Mouse (Mus musculus): ENCODE results near the gene Clec2d. TPM values are rescaled to one million over a fixed set of nuclear protein-coding genes. Genes with fewer than 3 reads are reported as not detected.

The Clec2d gene
- total and polyA plus RNA-seq, 3 experiments = 0.50 to 2.8 TPM; not detected in 1

Other genes with a start within 250 kb of the Clec2d start
- gene Clec2g, start 246.2 kb upstream of the Clec2d start, total RNA-seq (2012; rRNA removed) = not detected in 2 replicates
- gene Clec2g, start 246.2 kb upstream of the Clec2d start, polyA plus RNA-seq (2012; ENCODE audit: insufficient read depth in 1 of 2, insufficient read length in 2 of 2, low read depth in 1 of 2, low replicate concordance in 2 of 2, missing spikeins in 1 of 2) = under 1 TPM in 1 of 2 experiments, not detected in 1; 0.04 TPM
- 0.16 and 0.27 TPM in 2 replicates for gene Klrb1f, start 134.7 kb upstream of the Clec2d start, total RNA-seq (2012; rRNA removed)
- gene Klrb1f, start 134.7 kb upstream of the Clec2d start, polyA plus RNA-seq (2012; ENCODE audit: insufficient read depth in 1 of 2, insufficient read length in 2 of 2, low read depth in 1 of 2, low replicate concordance in 2 of 2, missing spikeins in 1 of 2) = under 1 TPM in 1 of 2 experiments, not detected in 1; 0.52 TPM
- not detected in 2 replicates for gene Clec2e, start 79.7 kb upstream of the Clec2d start, total RNA-seq (2012; rRNA removed)
- gene Clec2e, start 79.7 kb upstream of the Clec2d start, polyA plus RNA-seq (2012; ENCODE audit: insufficient read depth in 1 of 2, insufficient read length in 2 of 2, low read depth in 1 of 2, low replicate concordance in 2 of 2, missing spikeins in 1 of 2) = not detected
- 0.26 TPM in 1 of 2 replicates, not detected in the other for gene Cd69, start 94.8 kb downstream of the Clec2d start, total RNA-seq (2012; rRNA removed)
- not detected for gene Cd69, start 94.8 kb downstream of the Clec2d start, polyA plus RNA-seq (2012; ENCODE audit: insufficient read depth in 1 of 2, insufficient read length in 2 of 2, low read depth in 1 of 2, low replicate concordance in 2 of 2, missing spikeins in 1 of 2)
- not detected in 2 replicates for gene 4922502D21Rik, start 151.2 kb downstream of the Clec2d start, total RNA-seq (2012; rRNA removed)
- gene 4922502D21Rik, start 151.2 kb downstream of the Clec2d start, polyA plus RNA-seq (2012; ENCODE audit: insufficient read depth in 1 of 2, insufficient read length in 2 of 2, low read depth in 1 of 2, low replicate concordance in 2 of 2, missing spikeins in 1 of 2) = not detected
- not detected in 2 replicates for gene Clec12a, start 162.1 kb downstream of the Clec2d start, total RNA-seq (2012; rRNA removed)
- not detected for gene Clec12a, start 162.1 kb downstream of the Clec2d start, polyA plus RNA-seq (2012; ENCODE audit: insufficient read depth in 1 of 2, insufficient read length in 2 of 2, low read depth in 1 of 2, low replicate concordance in 2 of 2, missing spikeins in 1 of 2)
- not detected in 2 replicates for gene Clec12b, start 205.3 kb downstream of the Clec2d start, total RNA-seq (2012; rRNA removed)
- gene Clec12b, start 205.3 kb downstream of the Clec2d start, polyA plus RNA-seq (2012; ENCODE audit: insufficient read depth in 1 of 2, insufficient read length in 2 of 2, low read depth in 1 of 2, low replicate concordance in 2 of 2, missing spikeins in 1 of 2) = not detected
- gene Clec1b, start 216.7 kb downstream of the Clec2d start, total RNA-seq (2012; rRNA removed) = not detected in 2 replicates
- gene Clec1b, start 216.7 kb downstream of the Clec2d start, polyA plus RNA-seq (2012; ENCODE audit: insufficient read depth in 1 of 2, insufficient read length in 2 of 2, low read depth in 1 of 2, low replicate concordance in 2 of 2, missing spikeins in 1 of 2) = not detected
- gene Clec9a, start 228.2 kb downstream of the Clec2d start, total RNA-seq (2012; rRNA removed) = not detected in 2 replicates
- gene Clec9a, start 228.2 kb downstream of the Clec2d start, polyA plus RNA-seq (2012; ENCODE audit: insufficient read depth in 1 of 2, insufficient read length in 2 of 2, low read depth in 1 of 2, low replicate concordance in 2 of 2, missing spikeins in 1 of 2) = not detected